Mouse (Mus musculus): ENCODE results near the gene Rev3l. TPM values are rescaled to one million over a fixed set of nuclear protein-coding genes. Genes with fewer than 3 reads are reported as not detected.

The Rev3l gene
- polyA plus RNA-seq, 1 experiment from 2014 or later, result 32.2 TPM

GRCm38 (mm10) chr10:39773940-39774726, 42.2 kb downstream of the Rev3l start:
- Histone ChIP-seq H3K4me1 (ENCODE audit: control insufficient read depth, insufficient read depth, low read depth, low read length) (no peaks in the 10 kb centered on the region; the same call in 1 of the 2 replicates), H3K27ac (ENCODE audit: low read depth, low read length) (no peak overlapping the region), H3K9ac (ENCODE audit: low read depth, low read length) (no peak overlapping the region), H3K27me3 (replicated peaks; ENCODE audit: control insufficient read depth, insufficient read depth, low read length) (no peaks in the 10 kb centered on the region), H3K36me3 (ENCODE audit: control insufficient read depth, insufficient read depth, low read length) (no peaks in the 10 kb centered on the region), H3K4me2 (ENCODE audit: low read length) (no peak overlapping the region), H3K9me3 (ENCODE audit: control insufficient read depth, low read length) (no peaks in the 10 kb centered on the region), H3K4me3 (ENCODE audit: low read length) (no peak overlapping the region)
- no peak for ATAC-seq
- 76% methylated on average over 9 of the region's 9 CpGs for WGBS

GRCm38 (mm10) chr10:39776927-39777326, 45.0 kb downstream of the Rev3l start:
- WGBS, result 90% methylated on average over 3 of the region's 3 CpGs
- H3K4me1 ChIP-seq (ENCODE audit: control insufficient read depth, insufficient read depth, low read depth, low read length), result no peaks in the 10 kb centered on the region; the same call in 1 of the 2 replicates
- no peak overlapping the region for H3K27ac ChIP-seq (ENCODE audit: low read depth, low read length)
- ATAC-seq, result no peak
- H3K36me3 ChIP-seq (ENCODE audit: control insufficient read depth, insufficient read depth, low read length), result no peaks in the 10 kb centered on the region
- H3K27me3 ChIP-seq (replicated peaks; ENCODE audit: control insufficient read depth, insufficient read depth, low read length), result no peaks in the 10 kb centered on the region
- H3K4me3 ChIP-seq (ENCODE audit: low read length), result no peak overlapping the region
- no peaks in the 10 kb centered on the region for H3K9me3 ChIP-seq (ENCODE audit: control insufficient read depth, low read length)
- no peak overlapping the region for H3K4me2 ChIP-seq (ENCODE audit: low read length)
- H3K9ac ChIP-seq (ENCODE audit: low read depth, low read length), result no peak overlapping the region

GRCm38 (mm10) chr10:39778305-39778704, 46.4 kb downstream of the Rev3l start:
- no peak for ATAC-seq
- no peak overlapping the region for H3K9ac ChIP-seq (ENCODE audit: low read depth, low read length)
- no peaks in the 10 kb centered on the region for H3K36me3 ChIP-seq (ENCODE audit: control insufficient read depth, insufficient read depth, low read length)
- WGBS, result 82% methylated on average over 4 of the region's 4 CpGs
- H3K9me3 ChIP-seq (ENCODE audit: control insufficient read depth, low read length), result no peaks in the 10 kb centered on the region
- no peak overlapping the region for H3K4me3 ChIP-seq (ENCODE audit: low read length)
- H3K4me1 ChIP-seq (ENCODE audit: control insufficient read depth, insufficient read depth, low read depth, low read length), result no peaks in the 10 kb centered on the region; the same call in 1 of the 2 replicates
- H3K4me2 ChIP-seq (ENCODE audit: low read length), result no peak overlapping the region
- H3K27me3 ChIP-seq (replicated peaks; ENCODE audit: control insufficient read depth, insufficient read depth, low read length), result no peaks in the 10 kb centered on the region
- no peak overlapping the region for H3K27ac ChIP-seq (ENCODE audit: low read depth, low read length)

- no peaks in the 10 kb centered on the region for H3K4me1 ChIP-seq (ENCODE audit: control insufficient read depth, insufficient read depth, low read depth, low read length)
- no peak overlapping the region for H3K9ac ChIP-seq (ENCODE audit: low read depth, low read length)
- no peak overlapping the region for H3K4me3 ChIP-seq (ENCODE audit: low read length)
- 93% methylated on average over 3 of the region's 3 CpGs for WGBS
- no peaks in the 10 kb centered on the region for H3K27me3 ChIP-seq (replicated peaks; ENCODE audit: control insufficient read depth, insufficient read depth, low read length)
- no peak overlapping the region for H3K4me2 ChIP-seq (ENCODE audit: low read length)
- no peak for ATAC-seq
- peaks cover 2% of the 10 kb centered on the region; the same call in 1 of the 2 replicates for H3K36me3 ChIP-seq (ENCODE audit: control insufficient read depth, insufficient read depth, low read length)
- no peaks in the 10 kb centered on the region for H3K9me3 ChIP-seq (ENCODE audit: control insufficient read depth, low read length)
- no peak overlapping the region for H3K27ac ChIP-seq (ENCODE audit: low read depth, low read length)
Observed at GRCm38 (mm10) chr10:39785241-39785640, 53.3 kb downstream of the Rev3l start.

DNA sequence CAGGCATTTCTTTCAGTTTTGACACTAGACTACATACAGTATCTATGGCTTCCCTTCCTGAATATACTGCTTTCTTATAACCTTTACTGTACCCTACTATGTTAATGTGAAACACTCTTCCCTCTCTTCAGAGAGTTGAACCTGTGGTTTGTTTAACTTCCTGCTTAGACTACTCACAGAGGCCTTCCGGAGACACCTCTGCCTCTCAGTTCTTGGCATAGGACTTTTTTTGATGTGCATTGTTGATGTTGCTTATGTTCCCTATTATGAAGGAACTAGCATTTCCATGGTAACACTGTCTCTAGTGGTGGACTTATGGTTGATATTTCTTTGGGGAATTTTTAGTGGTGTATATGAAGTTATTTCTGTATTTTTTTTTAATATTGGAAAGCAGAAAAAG, 61.4 kb downstream of the Rev3l start:
- Histone ChIP-seq H3K4me2 (ENCODE audit: low read length) (no peak overlapping the region), H3K36me3 (ENCODE audit: control insufficient read depth, insufficient read depth, low read length) (peaks cover 9% of the 10 kb centered on the region), H3K27ac (ENCODE audit: low read depth, low read length) (no peak overlapping the region), H3K9ac (ENCODE audit: low read depth, low read length) (no peak overlapping the region), H3K9me3 (ENCODE audit: control insufficient read depth, low read length) (no peaks in the 10 kb centered on the region), H3K27me3 (replicated peaks; ENCODE audit: control insufficient read depth, insufficient read depth, low read length) (no peaks in the 10 kb centered on the region), H3K4me1 (ENCODE audit: control insufficient read depth, insufficient read depth, low read depth, low read length) (no peaks in the 10 kb centered on the region), H3K4me3 (ENCODE audit: low read length) (no peak overlapping the region)
- no peak for ATAC-seq
- WGBS, result 92% methylated on average over 1 of the region's 1 CpGs

GRCm38 (mm10) chr10:39811507-39811906, 79.6 kb downstream of the Rev3l start:
- Histone ChIP-seq H3K9me3 (ENCODE audit: control insufficient read depth, low read length) (no peaks in the 10 kb centered on the region), H3K36me3 (ENCODE audit: control insufficient read depth, insufficient read depth, low read length) (peaks cover 28% of the 10 kb centered on the region), H3K4me2 (ENCODE audit: low read length) (no peak overlapping the region), H3K9ac (ENCODE audit: low read depth, low read length) (no peak overlapping the region), H3K27me3 (replicated peaks; ENCODE audit: control insufficient read depth, insufficient read depth, low read length) (no peaks in the 10 kb centered on the region), H3K27ac (ENCODE audit: low read depth, low read length) (no peak overlapping the region), H3K4me1 (ENCODE audit: control insufficient read depth, insufficient read depth, low read depth, low read length) (no peaks in the 10 kb centered on the region), H3K4me3 (ENCODE audit: low read length) (no peak overlapping the region)
- no peak for ATAC-seq
- 54% methylated on average over 3 of the region's 3 CpGs for WGBS

- H3K27me3 ChIP-seq (replicated peaks; ENCODE audit: control insufficient read depth, insufficient read depth, low read length), result no peaks in the 10 kb centered on the region
- H3K4me2 ChIP-seq (ENCODE audit: low read length), result no peak overlapping the region
- no peak for ATAC-seq
- no peak overlapping the region for H3K4me3 ChIP-seq (ENCODE audit: low read length)
- H3K9me3 ChIP-seq (ENCODE audit: control insufficient read depth, low read length), result no peaks in the 10 kb centered on the region
- peaks cover 21% of the 10 kb centered on the region for H3K36me3 ChIP-seq (ENCODE audit: control insufficient read depth, insufficient read depth, low read length)
- H3K27ac ChIP-seq (ENCODE audit: low read depth, low read length), result no peak overlapping the region
- no peaks in the 10 kb centered on the region for H3K4me1 ChIP-seq (ENCODE audit: control insufficient read depth, insufficient read depth, low read depth, low read length)
- H3K9ac ChIP-seq (ENCODE audit: low read depth, low read length), result no peak overlapping the region
- 96% methylated on average over 1 of the region's 1 CpGs for WGBS
Observed at GRCm38 (mm10) chr10:39842621-39843020, 110.7 kb downstream of the Rev3l start.

DNA sequence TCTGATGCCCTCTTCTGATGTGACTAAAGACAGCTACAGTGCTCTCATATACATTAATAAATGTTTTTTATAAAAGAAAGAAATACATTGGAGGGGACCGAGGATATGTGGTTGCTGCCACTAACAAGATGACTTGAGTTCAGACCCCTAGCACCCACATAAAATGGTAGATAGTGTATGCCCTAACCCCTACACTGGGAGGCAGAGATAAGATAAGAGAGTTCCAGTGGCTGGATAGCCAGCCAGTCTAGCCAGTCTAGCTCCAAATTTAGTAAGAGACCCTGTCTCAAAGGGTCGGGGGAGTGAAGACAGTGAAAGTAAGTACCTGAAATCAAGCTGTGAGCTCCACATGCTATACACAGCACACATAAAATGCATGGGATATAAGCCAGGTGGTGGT, 133.6 kb downstream of the Rev3l start:
- no peak overlapping the region for H3K4me3 ChIP-seq (ENCODE audit: low read length)
- WGBS, result 96% methylated on average over 2 of the region's 2 CpGs
- no peak overlapping the region for H3K4me2 ChIP-seq (ENCODE audit: low read length)
- ATAC-seq, result no peak
- H3K9ac ChIP-seq (ENCODE audit: low read depth, low read length), result no peak overlapping the region
- H3K27me3 ChIP-seq (replicated peaks; ENCODE audit: control insufficient read depth, insufficient read depth, low read length), result no peaks in the 10 kb centered on the region
- H3K9me3 ChIP-seq (ENCODE audit: control insufficient read depth, low read length), result no peaks in the 10 kb centered on the region
- H3K4me1 ChIP-seq (ENCODE audit: control insufficient read depth, insufficient read depth, low read depth, low read length), result no peaks in the 10 kb centered on the region
- H3K27ac ChIP-seq (ENCODE audit: low read depth, low read length), result no peak overlapping the region
- H3K36me3 ChIP-seq (ENCODE audit: control insufficient read depth, insufficient read depth, low read length), result peaks cover 35% of the 10 kb centered on the region

DNA sequence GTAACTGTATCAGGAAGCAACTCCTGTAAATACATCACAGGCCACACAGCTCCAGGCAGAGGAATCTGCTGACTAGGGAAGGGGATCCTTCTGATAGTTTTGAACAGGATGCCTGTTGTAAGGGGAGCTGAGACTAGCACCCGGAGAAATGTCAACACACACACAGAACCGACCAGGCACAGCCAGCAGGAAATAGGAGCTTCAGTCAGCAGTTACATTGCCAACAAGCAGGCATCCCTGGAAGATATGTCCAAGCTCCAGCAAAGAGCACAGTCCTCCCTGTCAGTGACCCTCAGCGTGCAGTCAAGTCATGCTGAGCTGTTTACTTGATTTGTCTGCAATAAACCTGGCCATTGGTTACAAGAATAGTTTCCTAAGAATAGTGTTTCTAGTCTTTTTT, 156.7 kb downstream of the Rev3l start:
- Histone ChIP-seq H3K4me3 (ENCODE audit: low read length) (no peak overlapping the region), H3K4me2 (ENCODE audit: low read length) (no peak overlapping the region), H3K27ac (ENCODE audit: low read depth, low read length) (no peak overlapping the region), H3K4me1 (ENCODE audit: control insufficient read depth, insufficient read depth, low read depth, low read length) (no peaks in the 10 kb centered on the region), H3K27me3 (replicated peaks; ENCODE audit: control insufficient read depth, insufficient read depth, low read length) (no peaks in the 10 kb centered on the region), H3K36me3 (ENCODE audit: control insufficient read depth, insufficient read depth, low read length) (no peaks in the 10 kb centered on the region), H3K9me3 (ENCODE audit: control insufficient read depth, low read length) (no peaks in the 10 kb centered on the region), H3K9ac (ENCODE audit: low read depth, low read length) (no peak overlapping the region)
- no peak for ATAC-seq
- WGBS, result 82% methylated on average over 3 of the region's 3 CpGs
